In the genomic region with DNA sequence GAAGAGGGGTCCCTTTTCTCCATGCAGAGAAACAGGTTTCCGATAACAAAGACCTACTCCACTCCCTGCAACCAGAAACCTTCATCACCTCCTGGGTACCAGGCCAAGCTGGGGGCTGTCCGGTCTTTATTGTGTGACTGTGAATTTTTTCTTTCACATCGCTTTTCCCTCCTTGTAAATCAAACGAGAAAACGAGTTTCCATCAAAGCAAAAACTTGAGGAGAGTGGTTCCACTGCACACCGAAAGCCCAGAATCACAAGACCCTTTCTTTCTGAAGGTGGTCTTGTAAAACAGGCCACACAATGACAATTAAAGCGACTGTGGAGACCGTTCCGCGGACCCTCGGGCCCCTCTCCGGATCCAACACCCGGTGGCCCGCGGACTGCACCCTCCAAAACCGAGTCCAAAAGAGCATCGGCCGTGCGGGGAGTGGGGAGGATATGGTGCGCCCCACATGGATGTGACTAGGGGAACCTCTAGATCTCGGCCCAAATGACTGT, we compare ENCODE assay signal across 8 mouse cellular contexts. TPM values are rescaled to one million over a fixed set of nuclear protein-coding genes. Genes with fewer than 3 reads are reported as not detected.
DNase-seq lines count a peak whose midpoint lies in the region; ATAC-seq lines count a peak whose summit lies in the region.

No protein-coding gene starts in this region.

- H3K27ac ChIP-seq in kidney, embryonic 16.5 days (ENCODE audit: low read length): peak overlapping the region; percentile 85
- peak overlapping the region; percentile 79 for H3K27ac ChIP-seq in forebrain, embryonic 14.5 days (ENCODE audit: low read depth, low read length)
- peak overlapping the region; percentile 81 for H3K27ac ChIP-seq in stomach, embryonic 16.5 days (ENCODE audit: low read length)

- WGBS in kidney, embryonic 16.5 days: 0% methylated on average over 21 of the region's 21 CpGs
- under 1% methylated on average over 21 of the region's 21 CpGs for WGBS in forebrain, embryonic 14.5 days
- WGBS in stomach, embryonic 16.5 days: under 1% methylated on average over 21 of the region's 21 CpGs

- ATAC-seq in kidney, embryonic 16.5 days (ENCODE audit: low FRiP score, low TSS enrichment): peak; percentile 50
- ATAC-seq in activated CD4-positive, CD25-positive, alpha-beta regulatory T cell, adult 4 months: peak; percentile 25
- peak; percentile 62 for ATAC-seq in forebrain, embryonic 14.5 days
- peak; percentile 30 for ATAC-seq in stomach, embryonic 16.5 days (ENCODE audit: insufficient read depth, low FRiP score)

- H3K4me2 ChIP-seq in kidney, embryonic 16.5 days (replicated peaks; ENCODE audit: low read depth, low read length): peak overlapping the region; percentile 87
- H3K4me2 ChIP-seq in forebrain, embryonic 14.5 days (ENCODE audit: low read length): peak overlapping the region; percentile 67
- H3K4me2 ChIP-seq in stomach, embryonic 16.5 days (ENCODE audit: low read depth, low read length): peak overlapping the region; percentile 88

- H3K4me3 ChIP-seq in kidney, embryonic 16.5 days (ENCODE audit: low read length): peak overlapping the region; percentile 90
- H3K4me3 ChIP-seq in forebrain, embryonic 14.5 days (ENCODE audit: low read depth, low read length): peak overlapping the region; percentile 91
- H3K4me3 ChIP-seq in stomach, embryonic 16.5 days (replicated peaks; ENCODE audit: low read length): peak overlapping the region; percentile 92

- no peaks in the 10 kb centered on the region for H3K9me3 ChIP-seq in kidney, embryonic 16.5 days (ENCODE audit: low read length)
- H3K9me3 ChIP-seq in forebrain, embryonic 14.5 days (replicated peaks; ENCODE audit: control insufficient read depth, low read length): no peaks in the 10 kb centered on the region
- no peaks in the 10 kb centered on the region for H3K9me3 ChIP-seq in stomach, embryonic 16.5 days (replicated peaks; ENCODE audit: control insufficient read depth, low read length)

- H3K4me1 ChIP-seq in kidney, embryonic 16.5 days (ENCODE audit: insufficient read depth, low read length): peaks cover 30% of the 10 kb centered on the region
- peaks cover 17% of the 10 kb centered on the region; the same call in 1 of the 2 replicates for H3K4me1 ChIP-seq in forebrain, embryonic 14.5 days (ENCODE audit: control insufficient read depth, insufficient read depth, low read length)
- H3K4me1 ChIP-seq in stomach, embryonic 16.5 days (ENCODE audit: control insufficient read depth, insufficient read depth, low read length): peaks cover 10% of the 10 kb centered on the region; the same call in 1 of the 2 replicates

- DNase-seq in kidney, postnatal 14 days: no peak
- peak; percentile 36 for DNase-seq in forebrain, embryonic 14.5 days (ENCODE audit: low spot score)
- peak; percentile 49 for DNase-seq in liver
- no peak for DNase-seq in left cerebral cortex, adult 11 months (ENCODE audit: low spot score)
- no peak for DNase-seq in right cerebral cortex, postnatal 36 days (ENCODE audit: low spot score in 2 of 2)

- no peaks in the 10 kb centered on the region for H3K36me3 ChIP-seq in kidney, embryonic 16.5 days (ENCODE audit: insufficient read depth, low read length)
- H3K36me3 ChIP-seq in forebrain, embryonic 14.5 days (ENCODE audit: control insufficient read depth, insufficient read depth, low read length): no peaks in the 10 kb centered on the region
- H3K36me3 ChIP-seq in stomach, embryonic 16.5 days (ENCODE audit: control insufficient read depth, insufficient read depth, low read length): no peaks in the 10 kb centered on the region

- peak overlapping the region; percentile 94 for H3K9ac ChIP-seq in kidney, embryonic 16.5 days (replicated peaks; ENCODE audit: low read length)
- H3K9ac ChIP-seq in forebrain, embryonic 14.5 days (ENCODE audit: low read length): peak overlapping the region; percentile 97
- peak overlapping the region; percentile 93 for H3K9ac ChIP-seq in stomach, embryonic 16.5 days (ENCODE audit: low read length)

- no peaks in the 10 kb centered on the region for H3K27me3 ChIP-seq in kidney, embryonic 16.5 days (ENCODE audit: insufficient read depth, low read length)
- H3K27me3 ChIP-seq in forebrain, embryonic 14.5 days (replicated peaks; ENCODE audit: control insufficient read depth, insufficient read depth, low read length): no peaks in the 10 kb centered on the region
- no peaks in the 10 kb centered on the region for H3K27me3 ChIP-seq in stomach, embryonic 16.5 days (ENCODE audit: control insufficient read depth, insufficient read depth, low read length)

RNA-seq across cellular contexts. Expression of a gene that starts 0.6 kb away (rescaled TPM):
- polyA plus RNA-seq in kidney, embryonic 16.5 days (2015; fragmentation: Nextera tagmentation; extraction: Ambion mirVana): 142 TPM in 2 replicates
- polyA plus RNA-seq in activated CD4-positive, CD25-positive, alpha-beta regulatory T cell, adult 4 months (2017; shearing (Covaris generic)): 10 to 100 TPM; 32.9 to 37.3 TPM
- polyA plus RNA-seq in forebrain, embryonic 14.5 days (2014; fragmentation: Nextera tagmentation; extraction: Ambion mirVana): 76.2 and 80.5 TPM in 2 replicates
- 62.5 and 65.0 TPM in 2 replicates for polyA plus RNA-seq in stomach, embryonic 16.5 days (2015; fragmentation: Nextera tagmentation; extraction: Ambion mirVana)

Comparison
In these comparisons a context has a peak if more than half of its experiments do, and no peak if none do; other contexts are left out.
1. DNase-seq: peak in forebrain, embryonic 14.5 days (single experiment) and liver (single experiment); none in kidney, postnatal 14 days (single experiment), left cerebral cortex, adult 11 months (single experiment) and right cerebral cortex, postnatal 36 days (0 of 2).
2. Peak in every context shown above with its lines, with median percentiles within 50 percentile points of each other: ATAC-seq, H3K27ac ChIP-seq, H3K4me2 ChIP-seq, H3K4me3 ChIP-seq and H3K9ac ChIP-seq.